Mouse (Mus musculus) urinary bladder, postnatal 10 days (tissue): ENCODE data around the gene Mat2a.
A peak's percentile ranks its signal among the peaks of the same experiment; 100 is the strongest.
"Not testable (repeated sequence)": the region's sequence is repeated elsewhere in the genome, so short reads cannot be mapped to it uniquely, and the experiment has no call there.

ENCODE experiments used
- DNase-seq: peaks from one replicate; pipeline ENCODE4 v3.0.0; 2022; ENCODE audit warnings: low spot score

Mat2a gene

GRCm38 (mm10) chr6:72439355-72440185 is at the start of gene Mat2a:
Mat2a (minus strand) TSS chr6:72439558.
- peak; percentile 81 for DNase-seq

GRCm38 (mm10) chr6:72488850-72489249 is 49.5 kb upstream of the Mat2a start:
- DNase-seq: no peak

GRCm38 (mm10) chr6:72487282-72487681 is 47.9 kb upstream of the Mat2a start:
- no peak for DNase-seq

GRCm38 (mm10) chr6:72486307-72486706 is 46.9 kb upstream of the Mat2a start:
- DNase-seq: no peak

- DNase-seq: no peak
Observed at GRCm38 (mm10) chr6:72484887-72485286, 45.5 kb upstream of the Mat2a start.

- no peak for DNase-seq
Observed at GRCm38 (mm10) chr6:72482156-72482555, 42.8 kb upstream of the Mat2a start.

- DNase-seq: no peak
Observed at GRCm38 (mm10) chr6:72480422-72480702, 41.0 kb upstream of the Mat2a start.

- DNase-seq: no peak
Observed at GRCm38 (mm10) chr6:72479645-72480421, 40.5 kb upstream of the Mat2a start.

- not testable (repeated sequence) for DNase-seq
Observed at GRCm38 (mm10) chr6:72478691-72479090, 39.3 kb upstream of the Mat2a start.

- DNase-seq: no peak
Observed at GRCm38 (mm10) chr6:72477621-72478020, 38.3 kb upstream of the Mat2a start.

- DNase-seq: no peak
Observed at GRCm38 (mm10) chr6:72476836-72477235, 37.5 kb upstream of the Mat2a start.

- no peak for DNase-seq
Observed at GRCm38 (mm10) chr6:72475221-72475985, 36.0 kb upstream of the Mat2a start.

- DNase-seq: no peak
Observed at GRCm38 (mm10) chr6:72473264-72474041, 34.1 kb upstream of the Mat2a start.

GRCm38 (mm10) chr6:72466171-72466570 is 26.8 kb upstream of the Mat2a start:
- no peak for DNase-seq

GRCm38 (mm10) chr6:72465361-72466157 is 26.2 kb upstream of the Mat2a start:
- DNase-seq: no peak

GRCm38 (mm10) chr6:72462550-72463257 is 23.3 kb upstream of the Mat2a start:
- DNase-seq: not testable (repeated sequence)

GRCm38 (mm10) chr6:72460036-72460801 is 20.9 kb upstream of the Mat2a start:
- DNase-seq: no peak

GRCm38 (mm10) chr6:72458921-72459320 is 19.6 kb upstream of the Mat2a start:
- no peak for DNase-seq

- DNase-seq: no peak
Observed at GRCm38 (mm10) chr6:72458418-72458817, 19.1 kb upstream of the Mat2a start.

GRCm38 (mm10) chr6:72456567-72456966 is 17.2 kb upstream of the Mat2a start:
- DNase-seq: no peak
